Mouse (Mus musculus) brown adipose tissue, adult 24 weeks (tissue): Measurements from ENCODE around the gene Commd8. TPM values are rescaled to one million over a fixed set of nuclear protein-coding genes. Genes with fewer than 3 reads are reported as not detected.
A peak's percentile ranks its signal among the peaks of the same experiment; 100 is the strongest.
"Not testable (repeated sequence)": the region's sequence is repeated elsewhere in the genome, so short reads cannot be mapped to it uniquely, and the experiment has no call there.

Experiments used
- H3K27ac ChIP-seq: fragments of 200-500 bp; replicated peaks from 2 replicates; pipeline ENCODE4 v1.5.1; 2012; ENCODE audit warnings: low read depth, mild to moderate bottlenecking, low read length
- H3K4me1 ChIP-seq: fragments of 200-500 bp; 2 replicates; pipeline ENCODE4 v1.6.1; 2012; ENCODE audit warnings: low read length, mixed read lengths; ENCODE audit not compliant: control insufficient read depth, insufficient read depth, insufficient read length
- H3K4me3 ChIP-seq: fragments of 200-500 bp; 2 replicates; pipeline ENCODE4 v1.5.1; 2012; ENCODE audit warnings: low read depth, mild to moderate bottlenecking, low read length, moderate library complexity; ENCODE audit not compliant: insufficient read depth
- polyA plus RNA-seq: library from polyadenylated mRNA; stranded (reverse); fragments of >200 nt; gene quantifications from 2 replicates; pipeline ENCODE4 v1.2.4, GENCODE M21; 2012; ENCODE audit not compliant: missing spikeins, insufficient read depth, insufficient read length

The Commd8 gene
- polyA plus RNA-seq, 1 experiment: 88.5 TPM

GRCm38 (mm10) chr5:72183929-72184328, 15.9 kb upstream of the Commd8 start:
- H3K27ac ChIP-seq: peak overlapping the region; percentile 39; the same call in 1 of the 2 replicates

DNA sequence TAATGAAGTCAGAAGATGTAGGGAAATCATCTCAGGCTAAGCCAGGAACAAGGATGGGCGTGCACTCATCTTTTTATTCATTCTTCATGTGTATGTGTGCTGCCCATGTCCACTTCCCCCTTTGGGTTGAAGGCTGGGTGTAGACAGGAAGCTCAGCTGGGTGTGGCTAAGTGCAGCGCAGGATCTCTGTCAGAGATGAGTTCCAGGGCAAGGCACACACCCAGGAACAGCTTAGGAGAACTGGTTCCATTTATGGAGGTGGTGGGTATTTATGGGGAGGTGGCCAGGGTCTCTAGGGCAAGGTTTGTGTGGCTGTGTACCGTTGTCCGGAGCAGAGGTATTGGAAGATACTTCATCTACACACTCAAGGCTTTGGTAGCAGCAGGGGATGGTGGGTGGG, 14.8 kb upstream of the Commd8 start:
- peaks cover 6% of the 10 kb centered on the region; the same call in 1 of the 2 replicates for H3K4me1 ChIP-seq
- H3K27ac ChIP-seq: 0 out of 2 replicates have a peak overlapping the region, but pooled peaks have one; percentile 50
- peak overlapping the region; percentile 24; the same call in 1 of the 2 replicates for H3K4me3 ChIP-seq

More at GRCm38 (mm10) chr5:72183929-72184328, 15.9 kb upstream of the Commd8 start:
- Histone ChIP-seq H3K4me3 (no peak overlapping the region), H3K4me1 (peaks cover 6% of the 10 kb centered on the region; the same call in 1 of the 2 replicates)

DNA sequence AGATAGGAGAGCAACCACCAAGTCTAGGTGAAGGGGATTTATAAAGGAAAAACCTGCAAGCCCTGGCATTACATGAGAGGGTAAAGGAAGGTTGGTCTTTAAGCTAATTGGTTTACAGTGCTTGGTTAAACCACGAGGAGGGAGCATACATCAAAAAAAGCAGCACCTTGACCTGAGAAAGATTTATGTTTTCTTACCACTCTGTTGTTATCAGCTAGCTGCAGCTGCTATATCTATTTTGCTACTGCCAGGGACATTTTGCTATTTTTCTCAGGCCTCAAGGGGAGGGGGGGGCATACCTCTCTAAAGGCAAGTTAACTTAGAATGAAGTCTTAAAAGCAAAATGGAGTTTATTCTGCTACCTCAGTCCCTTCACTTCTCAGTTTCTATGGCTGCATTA, 13.2 kb upstream of the Commd8 start:
- Histone ChIP-seq H3K27ac (no peak overlapping the region), H3K4me3 (no peak overlapping the region), H3K4me1 (peaks cover 6% of the 10 kb centered on the region; the same call in 1 of the 2 replicates)

DNA sequence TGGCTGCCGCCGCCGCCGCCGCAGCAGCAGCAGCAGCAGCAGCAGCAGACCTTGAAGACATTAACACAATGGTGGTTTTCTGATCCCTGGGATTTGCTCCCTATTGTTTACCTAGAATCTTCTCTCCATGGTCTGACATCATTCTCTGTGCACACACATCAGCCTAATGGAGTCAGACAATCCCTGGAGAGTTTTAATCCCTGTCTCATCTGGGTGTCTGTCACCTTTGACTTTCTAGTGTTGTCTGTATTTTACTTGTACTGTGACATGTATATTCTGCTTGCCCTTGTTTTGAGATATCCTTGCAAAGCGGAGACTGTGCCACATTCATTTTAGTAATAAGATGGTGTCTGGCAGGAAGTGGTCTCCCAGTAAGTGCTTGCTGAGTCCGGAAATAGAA, 7.5 kb upstream of the Commd8 start:
- H3K27ac ChIP-seq: no peak overlapping the region

DNA sequence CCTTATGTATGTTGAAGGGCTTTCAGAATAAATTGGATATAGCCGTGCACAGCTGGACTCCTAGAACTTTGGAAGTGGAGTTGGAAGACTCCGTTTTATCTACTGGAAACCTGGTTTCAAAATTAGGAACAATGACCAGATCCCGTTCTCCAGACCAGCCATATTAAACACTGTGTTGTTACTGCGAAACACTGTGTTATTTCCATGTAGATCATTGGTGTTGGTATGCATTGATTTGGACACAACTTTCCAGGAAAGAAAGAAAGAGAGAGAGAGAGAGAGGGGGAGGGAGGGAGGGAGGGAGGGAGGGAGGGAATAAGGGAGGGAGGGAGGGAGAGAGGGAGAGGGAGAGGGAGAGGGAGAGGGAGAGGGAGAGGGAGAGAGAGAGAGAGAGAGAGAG, 7.1 kb upstream of the Commd8 start:
- Histone ChIP-seq H3K4me1 (no peaks in the 10 kb centered on the region), H3K4me3 (no peak overlapping the region), H3K27ac (no peak overlapping the region)

More for the DNA sequence above, 7.5 kb upstream of the Commd8 start:
- Histone ChIP-seq H3K4me1 (no peaks in the 10 kb centered on the region), H3K4me3 (no peak overlapping the region)

DNA sequence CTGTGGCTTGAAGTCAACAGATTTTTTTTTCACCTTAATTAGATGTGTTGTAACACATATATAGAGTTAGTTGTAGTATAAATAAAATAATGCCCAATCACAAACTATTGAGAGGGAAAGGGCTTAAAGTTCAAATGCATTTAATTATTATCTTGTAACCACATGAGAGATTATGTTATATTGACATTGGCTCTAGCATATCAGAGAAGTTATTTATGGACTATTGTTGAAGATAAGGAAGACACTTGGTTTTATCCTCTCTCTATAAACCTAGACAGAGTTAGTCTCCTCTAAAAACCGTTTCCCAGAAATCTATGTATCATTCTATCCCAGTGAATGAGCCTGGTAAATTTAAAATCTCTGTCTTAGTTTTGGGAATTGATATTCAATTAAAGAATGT, 5.5 kb upstream of the Commd8 start:
- Histone ChIP-seq H3K4me3 (no peak overlapping the region), H3K27ac (no peak overlapping the region), H3K4me1 (no peaks in the 10 kb centered on the region)

- H3K27ac ChIP-seq: no peak overlapping the region
- no peak overlapping the region for H3K4me3 ChIP-seq
- no peaks in the 10 kb centered on the region for H3K4me1 ChIP-seq
Measured at GRCm38 (mm10) chr5:72172675-72173074, 4.7 kb upstream of the Commd8 start.

DNA sequence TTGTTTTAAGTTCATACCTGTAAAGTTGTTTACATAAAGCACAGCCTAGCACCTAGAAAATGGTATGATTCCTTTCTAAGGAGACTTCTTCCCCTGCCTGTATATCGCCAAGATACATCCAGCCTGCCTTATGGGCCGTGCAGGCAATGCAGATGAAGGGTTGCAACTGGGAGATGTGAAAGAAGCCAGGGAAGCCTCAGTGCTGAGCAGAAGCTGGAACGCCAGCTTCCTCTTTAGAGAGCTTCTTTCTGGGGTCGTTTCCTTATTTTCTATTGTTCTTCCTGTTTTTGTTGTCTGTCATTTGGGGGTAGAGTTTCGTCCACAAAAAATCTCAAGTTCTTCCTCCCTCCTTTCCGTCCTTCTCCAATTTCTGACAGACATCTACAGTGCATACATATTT, 2.1 kb upstream of the Commd8 start:
- H3K4me1 ChIP-seq: peaks cover 5% of the 10 kb centered on the region
- H3K4me3 ChIP-seq: no peak overlapping the region
- no peak overlapping the region for H3K27ac ChIP-seq

DNA sequence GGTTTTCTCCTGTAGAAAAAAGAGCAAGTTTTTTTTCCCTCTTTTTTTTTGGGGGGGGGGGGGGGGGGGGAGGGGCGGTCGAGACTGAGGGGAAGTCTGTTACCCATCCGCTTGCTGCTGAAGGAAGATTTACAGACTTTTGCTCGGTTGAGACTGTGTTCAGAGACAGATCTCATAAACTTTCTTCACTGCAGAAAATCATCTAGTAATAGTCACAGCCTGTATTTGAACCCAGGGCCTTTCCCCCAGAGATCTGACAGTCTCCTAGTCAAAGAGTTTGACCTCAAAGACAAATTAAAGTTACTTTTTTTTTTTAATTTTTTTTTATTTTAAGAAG, 264 bp upstream of the Commd8 start:
- peak overlapping the region; percentile 26; the same call in 1 of the 2 replicates for H3K4me3 ChIP-seq
- peaks cover 5% of the 10 kb centered on the region for H3K4me1 ChIP-seq
- H3K27ac ChIP-seq: no peak overlapping the region

DNA sequence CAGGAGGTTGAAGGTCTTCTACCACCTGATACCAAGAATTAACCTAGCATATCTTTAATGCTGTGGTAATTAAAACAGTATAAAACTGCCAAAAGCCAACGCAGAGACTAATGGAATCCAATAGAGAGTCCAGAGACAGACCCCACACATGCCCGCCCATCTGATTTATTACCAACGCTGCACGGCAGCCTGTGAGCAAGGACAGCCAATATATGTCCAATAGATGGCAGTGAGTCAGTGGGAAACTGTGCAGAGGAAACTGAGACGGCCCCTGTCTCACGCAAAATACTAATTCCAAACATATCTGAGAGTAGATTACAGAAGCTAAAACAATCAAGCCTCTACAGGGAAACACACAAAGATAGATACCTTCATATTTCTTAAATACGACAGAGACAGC, 3.6 kb downstream of the Commd8 start:
- peaks cover 5% of the 10 kb centered on the region for H3K4me1 ChIP-seq
- no peak overlapping the region for H3K4me3 ChIP-seq
- no peak overlapping the region for H3K27ac ChIP-seq

DNA sequence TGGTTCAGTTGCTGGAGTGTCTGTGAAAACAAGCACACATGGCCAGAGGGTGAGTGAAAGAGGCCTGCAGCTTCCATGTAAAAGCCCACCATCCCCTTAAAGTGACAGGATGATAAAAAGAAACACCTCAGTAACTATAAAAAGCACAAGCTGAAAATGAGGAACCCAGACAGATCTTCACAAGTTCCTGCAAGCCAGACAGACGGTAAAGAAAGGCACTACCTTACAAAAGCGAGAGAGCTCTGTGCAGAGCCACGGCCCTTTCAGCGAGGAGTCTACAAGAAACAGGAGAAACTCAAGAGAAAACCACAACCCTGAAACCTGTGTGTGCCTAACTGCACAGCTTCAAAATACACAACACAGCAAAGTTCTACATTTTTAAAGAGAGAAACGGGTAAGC, 5.1 kb downstream of the Commd8 start:
- peaks cover 5% of the 10 kb centered on the region for H3K4me1 ChIP-seq
- no peak overlapping the region for H3K4me3 ChIP-seq
- no peak overlapping the region for H3K27ac ChIP-seq

- H3K4me3 ChIP-seq: no peak overlapping the region
- H3K27ac ChIP-seq: no peak overlapping the region
Measured at GRCm38 (mm10) chr5:72160781-72161485, 7.1 kb downstream of the Commd8 start.

GRCm38 (mm10) chr5:72159537-72159936, 8.5 kb downstream of the Commd8 start:
- Histone ChIP-seq H3K27ac (no peak overlapping the region), H3K4me1 (no peaks in the 10 kb centered on the region; the same call in 1 of the 2 replicates), H3K4me3 (no peak overlapping the region)

More at GRCm38 (mm10) chr5:72160781-72161485, 7.1 kb downstream of the Commd8 start:
- no peaks in the 10 kb centered on the region; the same call in 1 of the 2 replicates for H3K4me1 ChIP-seq

- Histone ChIP-seq H3K4me1 (no peaks in the 10 kb centered on the region; the same call in 1 of the 2 replicates), H3K27ac (no peak overlapping the region), H3K4me3 (no peak overlapping the region)
Measured at GRCm38 (mm10) chr5:72158667-72159066, 9.3 kb downstream of the Commd8 start.

DNA sequence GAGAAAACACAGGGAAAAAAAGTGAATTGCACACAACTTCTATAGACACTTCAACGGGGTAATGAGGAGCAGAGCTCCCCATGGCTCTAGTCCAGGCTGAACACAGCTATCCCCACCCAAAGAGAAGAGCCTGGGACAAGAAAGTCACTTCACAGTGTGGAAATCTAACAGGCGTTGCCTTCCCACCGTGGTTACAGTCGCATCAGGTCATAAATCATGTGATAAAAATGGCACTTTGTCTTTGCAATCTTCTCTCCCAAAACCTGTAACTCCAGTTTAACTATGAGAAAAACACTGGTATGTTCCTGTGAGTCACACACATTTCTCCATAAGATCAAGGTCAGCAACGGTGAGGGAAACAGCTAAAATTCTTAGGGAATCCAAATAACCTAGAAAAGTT, 11.4 kb downstream of the Commd8 start:
- Histone ChIP-seq H3K27ac (no peak overlapping the region), H3K4me3 (no peak overlapping the region), H3K4me1 (no peaks in the 10 kb centered on the region; the same call in 1 of the 2 replicates)

- H3K27ac ChIP-seq, H3K4me1 ChIP-seq, H3K4me3 ChIP-seq: not testable (repeated sequence)
Measured at GRCm38 (mm10) chr5:72155686-72156085, 12.3 kb downstream of the Commd8 start.
